Mouse (Mus musculus) neural tube, embryonic 12.5 days (tissue): Measurements from ENCODE around the gene Spi1. TPM values are rescaled to one million over a fixed set of nuclear protein-coding genes. Genes with fewer than 3 reads are reported as not detected.

Experiments used
- ATAC-seq: fragments of 200-750 bp; cut with Nextera tagmentation; 2 replicates; pipeline ENCODE4 v1.8.0; 2017; ENCODE audit warnings: low read depth, mild to moderate bottlenecking, moderate TSS enrichment, moderate library complexity; ENCODE audit not compliant: low FRiP score
- H3K27ac ChIP-seq: fragments of 300-500 bp; sonication (generic); 2 replicates; pipeline ENCODE4 v1.5.1; 2016
- H3K27me3 ChIP-seq: fragments of 300-500 bp; sonication (generic); replicated peaks from 2 replicates; pipeline ENCODE4 v1.6.1; 2016; ENCODE audit warnings: mild to moderate bottlenecking
- H3K36me3 ChIP-seq: fragments of 300-500 bp; sonication (generic); 2 replicates; pipeline ENCODE4 v1.6.1; 2016; ENCODE audit warnings: mild to moderate bottlenecking
- H3K4me1 ChIP-seq: fragments of 300-500 bp; sonication (generic); 2 replicates; pipeline ENCODE4 v1.6.1; 2016
- H3K4me2 ChIP-seq: fragments of 300-500 bp; sonication (generic); replicated peaks from 2 replicates; pipeline ENCODE4 v1.6.1; 2016; ENCODE audit warnings: mild to moderate bottlenecking
- H3K4me3 ChIP-seq: fragments of 300-500 bp; sonication (generic); 2 replicates; pipeline ENCODE4 v1.5.1; 2016
- H3K9ac ChIP-seq: fragments of 300-500 bp; sonication (generic); 2 replicates; pipeline ENCODE4 v1.6.1; 2016; ENCODE audit warnings: mild to moderate bottlenecking
- H3K9me3 ChIP-seq: fragments of 300-500 bp; sonication (generic); 2 replicates; pipeline ENCODE4 v1.6.1; 2016; ENCODE audit warnings: mild to moderate bottlenecking
- WGBS: fragments of 180-500 bp; shearing (Covaris S2); methylation state at CpG from one replicate; pipeline ENCODE4 v1.1.7; 2016; 5-methylcytosine and 5-hydroxymethylcytosine counted together
- polyA plus RNA-seq: library from polyadenylated mRNA; unstranded; fragments of >200 nt; fragmentation: Nextera tagmentation; extraction: Ambion mirVana; gene quantifications from 2 replicates; pipeline ENCODE4 v1.2.1, GENCODE M21; 2016

The Spi1 gene
- polyA plus RNA-seq, 1 experiment from 2014 or later, result 4.6 TPM

DNA sequence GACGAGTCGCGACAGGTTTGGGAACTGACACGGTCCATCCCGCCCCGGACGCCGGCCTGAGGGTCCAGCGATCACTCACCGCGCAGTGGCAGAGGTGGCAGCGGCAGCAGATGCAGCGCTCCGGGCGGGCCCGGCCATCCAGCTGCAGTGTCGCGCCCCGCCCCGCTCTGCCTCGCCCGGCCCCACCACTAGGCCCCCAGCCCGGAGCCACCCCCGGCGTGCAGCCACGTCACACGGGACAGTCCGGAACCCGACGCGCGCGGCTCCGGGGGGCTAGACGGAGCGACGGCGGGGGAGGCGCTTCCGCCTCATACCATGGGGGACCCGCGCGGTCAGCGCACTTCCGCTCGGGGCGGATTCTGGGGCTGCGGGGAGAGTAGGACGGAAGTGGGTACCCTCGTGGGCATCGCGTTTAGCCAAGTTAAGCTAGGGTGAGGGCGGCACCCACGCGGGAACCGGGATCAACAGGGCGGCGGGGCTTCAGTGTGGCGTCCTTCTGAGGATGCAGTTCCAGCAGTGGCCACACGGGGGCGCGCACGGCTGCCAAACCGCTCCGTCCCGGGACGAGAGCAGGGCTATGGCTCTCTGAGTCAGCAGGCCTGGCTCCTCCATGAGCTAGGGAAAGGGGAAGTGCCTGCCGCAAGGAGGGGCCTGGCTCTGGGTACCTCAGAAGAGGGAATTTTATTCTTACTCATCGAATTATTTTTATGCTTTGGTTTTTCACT is 12.0 kb upstream of the Spi1 start, which contains the start of gene Slc39a13:
Gene Slc39a13 (minus strand): TSS at position 342 of the 725 bp plus-strand sequence.
- peak within 1 kb of the TSS; percentile 82 for H3K4me2 ChIP-seq
- peak within 1 kb of the TSS; percentile 78 for H3K9ac ChIP-seq
- H3K27me3 ChIP-seq, result no peaks in the 10 kb centered on the region
- H3K4me1 ChIP-seq, result peaks cover 23% of the 10 kb centered on the region
- ATAC-seq, result peak; percentile 95
- no peaks in the 10 kb centered on the region for H3K9me3 ChIP-seq
- WGBS, result 1% methylated on average over 64 of the region's 69 CpGs
- H3K36me3 ChIP-seq, result no peaks in the 10 kb centered on the region
- H3K27ac ChIP-seq, result peak within 1 kb of the TSS; percentile 50
- peak within 1 kb of the TSS; percentile 69 for H3K4me3 ChIP-seq

DNA sequence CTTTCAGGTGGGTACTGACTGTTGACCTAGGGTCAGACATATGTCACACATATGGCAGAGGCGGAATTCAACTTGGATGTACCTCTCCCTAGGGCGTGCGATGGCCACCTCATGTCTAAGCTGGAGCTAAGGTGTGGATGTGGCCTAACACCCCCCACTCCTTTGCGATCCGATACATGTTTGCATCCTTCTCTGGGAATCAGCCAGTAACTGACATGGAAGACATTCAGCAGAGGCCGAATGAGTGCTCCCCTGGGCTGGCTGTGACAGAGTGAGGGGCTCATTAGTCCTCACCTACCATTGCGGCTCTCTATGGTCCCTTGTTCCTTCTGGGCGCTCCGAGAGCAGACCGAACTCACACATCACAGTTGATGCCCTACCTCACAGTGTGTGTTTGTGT is 11.1 kb upstream of the Spi1 start:
- Histone ChIP-seq H3K4me3 (peak overlapping the region; percentile 69), H3K36me3 (no peaks in the 10 kb centered on the region), H3K4me1 (peaks cover 23% of the 10 kb centered on the region), H3K27me3 (no peaks in the 10 kb centered on the region), H3K9me3 (no peaks in the 10 kb centered on the region), H3K27ac (peak overlapping the region; percentile 50; the same call in 1 of the 2 replicates), H3K4me2 (peak overlapping the region; percentile 82), H3K9ac (peak overlapping the region; percentile 78)
- ATAC-seq, result peak; percentile 3; the same call in 1 of the 2 replicates
- 88% methylated on average over 10 of the region's 10 CpGs for WGBS

DNA sequence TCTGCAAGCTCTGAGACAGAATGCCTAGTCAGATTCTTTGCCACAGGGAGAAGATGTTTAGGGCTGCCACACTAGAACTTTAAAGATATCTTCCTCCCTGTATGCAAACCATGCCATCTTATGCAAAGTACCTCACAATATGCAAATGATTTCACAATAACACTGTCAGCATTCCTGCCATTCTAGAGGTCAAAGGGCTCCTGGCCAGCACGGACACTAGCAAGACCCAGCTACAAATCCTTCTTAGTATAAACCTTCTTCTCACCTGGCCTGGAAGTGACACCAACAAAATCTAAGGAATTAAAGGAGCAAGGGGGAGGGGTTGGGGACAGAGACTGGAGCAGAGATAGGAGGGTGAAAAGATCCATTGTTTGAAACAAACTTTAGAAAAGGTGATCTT is 10.1 kb upstream of the Spi1 start:
- H3K4me1 ChIP-seq, result peaks cover 23% of the 10 kb centered on the region
- no peak overlapping the region for H3K4me3 ChIP-seq
- H3K9me3 ChIP-seq, result no peaks in the 10 kb centered on the region
- H3K27me3 ChIP-seq, result no peaks in the 10 kb centered on the region
- ATAC-seq, result no peak
- 59% methylated on average over 1 of the region's 1 CpGs for WGBS
- no peak overlapping the region for H3K27ac ChIP-seq
- no peak overlapping the region for H3K9ac ChIP-seq
- no peaks in the 10 kb centered on the region for H3K36me3 ChIP-seq
- H3K4me2 ChIP-seq, result no peak overlapping the region

DNA sequence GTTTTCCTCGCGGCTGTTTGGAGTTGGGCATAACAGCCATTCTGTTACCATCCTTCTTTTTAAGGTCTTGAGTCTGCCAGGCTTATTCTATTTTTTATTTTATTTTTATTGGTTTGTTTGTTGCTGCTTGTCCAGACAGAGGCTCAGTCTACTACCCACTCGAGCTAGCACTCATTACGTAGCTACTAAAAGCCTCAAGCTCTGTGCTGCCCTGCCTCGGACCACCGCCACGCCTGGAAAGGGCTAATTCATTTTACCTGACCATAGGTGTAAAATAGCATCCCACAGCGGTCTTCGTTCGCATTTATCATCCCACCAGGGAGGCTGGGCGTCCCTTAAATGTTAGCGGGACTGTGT is 4.3 kb upstream of the Spi1 start:
- Histone ChIP-seq H3K36me3 (no peaks in the 10 kb centered on the region), H3K9ac (no peak overlapping the region; the same call in 1 of the 2 replicates), H3K27me3 (no peaks in the 10 kb centered on the region), H3K4me2 (peak overlapping the region; percentile 95), H3K4me1 (peaks cover 10% of the 10 kb centered on the region), H3K27ac (no peak overlapping the region), H3K9me3 (no peaks in the 10 kb centered on the region), H3K4me3 (0 out of 2 replicates have a peak overlapping the region, but pooled peaks have one; percentile 47)
- WGBS, result 16% methylated on average over 12 of the region's 12 CpGs
- no peak for ATAC-seq

DNA sequence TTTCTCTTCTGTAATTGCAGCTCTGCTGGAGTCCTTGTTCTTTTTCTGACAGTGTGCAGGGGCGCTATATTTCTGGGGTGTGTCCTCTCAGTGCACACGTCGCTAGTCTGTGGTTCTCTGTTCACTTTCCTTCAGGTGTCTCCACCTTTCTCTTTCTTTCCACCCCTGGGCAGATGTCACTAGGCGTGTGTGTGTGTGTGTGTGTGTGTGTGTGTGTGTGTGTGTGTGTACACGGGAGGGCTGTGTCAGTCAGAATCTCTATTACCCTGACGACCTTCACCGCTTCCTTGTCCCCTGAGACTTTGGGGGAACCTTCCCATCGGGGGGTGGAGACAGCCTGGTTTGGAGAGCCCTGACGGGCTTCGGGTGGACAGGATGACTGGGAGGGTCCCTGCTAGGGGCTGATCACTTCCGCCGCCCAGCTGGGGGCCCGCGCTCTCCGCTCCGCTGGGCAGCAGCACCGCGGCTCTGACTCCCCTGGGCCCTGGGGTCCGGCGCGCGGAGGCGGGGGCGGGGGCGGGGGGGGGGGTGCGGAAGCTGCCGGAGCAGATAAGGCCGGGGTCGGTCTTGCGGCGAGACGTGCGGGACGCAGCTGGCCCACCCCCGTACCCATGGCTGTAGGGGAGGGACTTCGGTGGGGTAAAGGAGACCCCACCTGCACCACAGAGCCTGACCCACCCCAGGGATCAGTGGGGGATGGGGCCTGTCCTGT is 3.7 kb upstream of the Spi1 start:
- no peaks in the 10 kb centered on the region for H3K36me3 ChIP-seq
- H3K27me3 ChIP-seq, result no peaks in the 10 kb centered on the region
- peak overlapping the region; percentile 95 for H3K4me2 ChIP-seq
- peak overlapping the region; percentile 47 for H3K4me3 ChIP-seq
- WGBS, result 3% methylated on average over 28 of the region's 36 CpGs
- H3K27ac ChIP-seq, result peak overlapping the region; percentile 15; the same call in 1 of the 2 replicates
- no peaks in the 10 kb centered on the region for H3K9me3 ChIP-seq
- H3K4me1 ChIP-seq, result peaks cover 10% of the 10 kb centered on the region
- peak overlapping the region; percentile 70 for H3K9ac ChIP-seq
- peak; percentile 88 for ATAC-seq

DNA sequence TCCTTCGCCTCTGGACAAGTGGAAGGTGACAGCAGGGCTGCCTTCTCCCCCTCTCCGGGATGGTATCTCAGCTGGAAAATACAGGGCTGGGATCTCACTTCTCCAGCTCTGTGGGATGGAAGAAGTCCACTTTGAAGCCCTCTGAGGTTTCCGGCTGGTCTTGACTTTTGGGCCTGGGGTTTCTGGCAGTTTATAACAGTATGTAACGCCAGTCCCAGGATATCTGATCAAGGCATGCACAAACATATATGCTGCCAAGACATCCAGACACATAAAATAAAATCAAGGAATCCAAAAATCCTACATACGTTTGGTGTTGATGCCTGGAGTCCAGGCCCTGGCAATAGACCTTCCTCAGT is 3.2 kb upstream of the Spi1 start:
- ATAC-seq, result no peak
- H3K9me3 ChIP-seq, result no peaks in the 10 kb centered on the region
- H3K36me3 ChIP-seq, result no peaks in the 10 kb centered on the region
- H3K27ac ChIP-seq, result peak overlapping the region; percentile 15; the same call in 1 of the 2 replicates
- peaks cover 10% of the 10 kb centered on the region for H3K4me1 ChIP-seq
- peak overlapping the region; percentile 70 for H3K9ac ChIP-seq
- peak overlapping the region; percentile 95 for H3K4me2 ChIP-seq
- no peaks in the 10 kb centered on the region for H3K27me3 ChIP-seq
- peak overlapping the region; percentile 47 for H3K4me3 ChIP-seq
- 34% methylated on average over 5 of the region's 5 CpGs for WGBS

DNA sequence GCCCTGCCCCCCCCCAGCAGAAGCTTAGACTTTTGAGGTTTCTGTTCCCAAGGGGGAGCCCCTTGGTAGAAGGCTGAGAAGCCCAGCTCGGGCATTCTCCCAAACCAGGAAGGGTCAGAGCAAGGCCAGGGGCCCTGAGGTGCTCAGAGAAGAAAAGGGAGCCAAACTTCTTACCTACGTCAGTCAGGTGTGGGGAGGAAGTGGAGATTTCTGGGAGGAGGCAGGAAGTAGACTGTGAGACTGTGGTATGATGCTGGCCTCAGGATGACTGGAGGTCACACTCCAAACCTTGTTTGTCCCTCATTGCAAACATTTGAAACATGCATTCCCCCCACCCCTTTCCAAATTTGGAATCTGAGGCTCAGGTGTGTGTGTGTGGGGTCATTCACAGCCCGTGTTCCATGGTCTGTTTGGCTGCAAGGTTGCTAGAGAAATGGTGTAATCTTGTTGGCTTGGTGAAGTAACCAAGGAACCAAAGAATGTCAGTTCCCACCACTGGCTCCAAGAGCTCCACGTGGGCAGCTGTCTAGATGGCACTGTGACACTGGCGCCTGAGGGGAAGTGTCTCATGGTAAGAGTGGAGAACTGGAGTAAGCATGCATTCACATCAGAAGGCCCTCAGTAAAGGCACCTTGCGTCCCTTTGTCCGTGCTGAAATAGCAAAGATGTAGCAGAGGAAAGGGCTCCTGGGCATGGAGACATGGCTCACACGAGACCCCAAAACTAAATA is 1.2 kb upstream of the Spi1 start:
- Histone ChIP-seq H3K4me3 (no peak overlapping the region), H3K36me3 (no peaks in the 10 kb centered on the region), H3K4me2 (no peak overlapping the region), H3K9ac (no peak overlapping the region), H3K9me3 (no peaks in the 10 kb centered on the region), H3K27me3 (no peaks in the 10 kb centered on the region), H3K4me1 (peaks cover 10% of the 10 kb centered on the region), H3K27ac (no peak overlapping the region)
- 83% methylated on average over 8 of the region's 8 CpGs for WGBS
- ATAC-seq, result no peak

DNA sequence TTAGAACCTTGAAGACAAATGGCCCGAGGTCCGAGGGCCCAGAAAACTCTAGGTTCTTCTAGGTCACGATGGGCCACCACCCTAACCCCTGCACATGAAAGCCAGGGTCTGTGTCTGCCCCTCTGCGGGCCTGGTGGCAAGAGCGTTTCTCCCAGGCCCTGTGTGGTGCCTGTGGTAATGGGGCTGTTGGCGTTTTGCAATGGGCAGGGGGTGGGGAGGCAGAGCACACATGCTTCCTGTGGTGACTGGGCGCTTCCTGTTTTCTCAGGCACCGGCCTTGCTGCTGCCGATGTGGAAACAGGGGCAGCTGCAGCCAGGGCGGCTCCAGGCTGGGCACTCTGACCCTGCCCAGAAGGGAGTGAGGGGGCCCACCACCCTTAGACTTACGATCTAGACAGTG is 654 bp downstream of the Spi1 start:
- peaks cover 10% of the 10 kb centered on the region for H3K4me1 ChIP-seq
- WGBS, result 69% methylated on average over 11 of the region's 11 CpGs
- no peak overlapping the region for H3K4me2 ChIP-seq

DNA sequence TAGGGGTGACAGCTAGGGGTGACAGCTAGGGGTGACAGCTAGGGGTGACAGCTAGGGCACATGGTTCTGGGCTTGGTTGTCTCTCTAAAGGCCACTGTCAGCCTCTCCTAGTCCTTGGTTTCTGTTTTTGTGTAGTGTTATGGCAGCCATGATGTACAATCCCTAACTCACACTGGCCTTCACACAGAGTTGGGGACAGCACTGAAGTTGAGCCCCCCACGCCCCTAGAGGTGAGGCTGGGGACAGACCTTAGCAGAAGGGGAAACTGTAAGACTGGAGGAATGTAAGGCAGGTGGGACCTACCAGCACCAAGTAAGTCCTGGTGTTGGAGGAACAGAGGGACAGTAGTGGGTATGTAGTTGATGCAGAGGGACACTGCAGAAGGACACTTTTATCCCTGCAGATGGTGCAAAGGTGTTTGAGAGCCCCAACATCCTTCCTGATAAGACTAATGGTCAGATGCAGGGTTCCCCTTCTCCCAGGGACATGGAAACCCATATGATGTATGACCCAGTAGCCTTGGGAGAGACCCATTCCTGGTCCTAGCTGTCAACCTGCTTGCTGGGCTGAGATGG is 1.3 kb downstream of the Spi1 start:
- Histone ChIP-seq H3K27me3 (no peaks in the 10 kb centered on the region), H3K4me3 (no peak overlapping the region), H3K36me3 (no peaks in the 10 kb centered on the region), H3K9ac (no peak overlapping the region), H3K4me2 (no peak overlapping the region), H3K9me3 (no peaks in the 10 kb centered on the region), H3K4me1 (peaks cover 8% of the 10 kb centered on the region), H3K27ac (no peak overlapping the region)
- 55% methylated on average over 1 of the region's 1 CpGs for WGBS
- no peak for ATAC-seq

More for the DNA sequence above, 654 bp downstream of the Spi1 start:
- H3K36me3 ChIP-seq, result no peaks in the 10 kb centered on the region
- H3K9ac ChIP-seq, result no peak overlapping the region
- no peaks in the 10 kb centered on the region for H3K27me3 ChIP-seq
- no peaks in the 10 kb centered on the region for H3K9me3 ChIP-seq
- H3K4me3 ChIP-seq, result no peak overlapping the region
- no peak for ATAC-seq
- H3K27ac ChIP-seq, result no peak overlapping the region

DNA sequence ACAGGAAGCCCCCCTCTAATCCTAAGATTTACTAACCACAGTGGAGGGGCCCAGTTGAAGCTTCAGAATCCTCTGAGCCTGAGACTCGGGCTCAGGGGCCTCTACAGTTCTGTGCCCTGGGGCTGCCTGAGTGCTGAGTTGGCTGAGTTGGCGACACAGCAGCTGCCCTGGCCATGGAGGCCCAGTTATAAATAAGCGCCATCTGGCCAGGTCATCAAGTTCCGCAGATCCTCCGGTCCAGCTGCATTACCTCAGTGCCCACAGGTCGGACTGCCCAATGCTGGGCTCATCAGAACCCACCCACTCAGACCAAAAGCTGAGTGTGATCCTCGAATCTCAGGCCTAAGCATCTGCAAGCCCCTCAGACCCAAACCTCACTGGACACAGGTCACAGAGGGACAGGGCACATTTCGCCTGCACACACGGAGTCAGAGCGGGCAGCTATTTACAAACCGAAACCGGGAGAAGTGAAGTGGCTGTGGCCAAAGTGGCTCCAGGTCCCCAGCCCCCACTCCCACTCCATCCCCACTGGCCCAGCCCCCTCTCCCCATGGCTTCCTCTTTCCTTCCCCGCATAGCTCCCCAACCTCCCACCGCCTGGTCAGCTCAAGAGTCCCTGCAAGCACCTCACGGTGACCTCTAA is 2.1 kb downstream of the Spi1 start:
- H3K9me3 ChIP-seq, result no peaks in the 10 kb centered on the region
- WGBS, result 83% methylated on average over 15 of the region's 15 CpGs
- no peaks in the 10 kb centered on the region for H3K4me1 ChIP-seq
- H3K36me3 ChIP-seq, result no peaks in the 10 kb centered on the region
- no peak overlapping the region for H3K4me3 ChIP-seq
- no peak overlapping the region for H3K4me2 ChIP-seq
- no peak overlapping the region for H3K9ac ChIP-seq
- no peaks in the 10 kb centered on the region for H3K27me3 ChIP-seq
- H3K27ac ChIP-seq, result no peak overlapping the region
- no peak for ATAC-seq

DNA sequence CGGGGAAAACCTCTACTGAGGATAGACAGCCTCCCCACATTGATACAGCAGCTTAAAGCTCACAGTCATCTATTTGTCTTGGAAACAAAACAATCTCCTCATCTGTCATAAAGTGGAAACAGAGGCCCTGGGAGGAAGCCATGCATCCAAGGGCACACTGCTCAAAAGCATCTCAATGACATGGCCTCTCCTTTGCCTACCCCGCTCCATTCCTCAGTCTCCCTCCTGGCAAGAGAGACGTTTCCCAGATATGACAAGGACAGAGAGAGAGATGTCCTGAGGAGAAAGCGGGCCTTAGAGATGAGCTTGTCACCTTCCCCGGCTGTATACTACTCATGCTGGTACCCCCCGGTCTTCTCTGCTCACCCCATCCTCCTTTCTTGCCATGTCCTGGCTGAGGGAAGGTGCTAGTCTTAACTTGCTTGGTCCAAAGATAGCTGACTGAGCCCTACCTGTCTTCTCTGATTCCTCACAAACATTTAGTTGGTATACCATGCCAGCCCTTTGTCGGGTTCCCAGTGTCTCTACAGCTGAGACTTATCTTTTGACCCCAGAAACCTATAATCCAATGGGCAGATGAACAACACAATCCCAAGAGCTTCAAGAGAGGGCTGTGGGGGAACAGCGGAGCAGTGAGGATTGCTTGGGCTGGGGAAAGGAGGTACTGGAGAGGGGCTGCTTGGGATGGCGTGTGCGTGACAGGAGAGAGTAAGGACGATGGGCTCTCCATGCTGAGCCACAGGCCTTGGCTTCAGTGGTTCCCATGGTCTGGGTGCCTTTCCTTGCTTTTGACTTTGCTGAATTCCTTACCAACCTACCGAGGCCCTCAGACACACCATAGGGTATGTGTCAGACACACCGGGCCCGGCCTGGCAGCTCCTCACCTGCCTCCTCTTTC is 3.6 kb downstream of the Spi1 start:
- Histone ChIP-seq H3K36me3 (no peaks in the 10 kb centered on the region), H3K9me3 (no peaks in the 10 kb centered on the region), H3K4me2 (no peak overlapping the region), H3K9ac (no peak overlapping the region), H3K27ac (no peak overlapping the region), H3K4me3 (no peak overlapping the region), H3K4me1 (no peaks in the 10 kb centered on the region), H3K27me3 (no peaks in the 10 kb centered on the region)
- no peak for ATAC-seq
- 86% methylated on average over 14 of the region's 14 CpGs for WGBS
